Mouse (Mus musculus) urinary bladder, adult 2 months (tissue): Measurements from ENCODE around the gene Bag6. TPM values are rescaled to one million over a fixed set of nuclear protein-coding genes. Genes with fewer than 3 reads are reported as not detected.

ENCODE experiments used
- DNase-seq: peaks from one replicate; pipeline ENCODE4 v3.0.0; 2022; ENCODE audit warnings: low spot score
- polyA plus RNA-seq: library from polyadenylated mRNA; depleted of rRNA; stranded (reverse); fragments of >200 nt; gene quantifications from 2 replicates; pipeline ENCODE4 v1.2.3, GENCODE M21; 2012; rRNA removed

The Bag6 gene
- polyA plus RNA-seq, 1 experiment = 130 TPM

GRCm38 (mm10) chr17:35194844-35195630 is 60.1 kb downstream of the Bag6 start:
- DNase-seq = no peak

DNA sequence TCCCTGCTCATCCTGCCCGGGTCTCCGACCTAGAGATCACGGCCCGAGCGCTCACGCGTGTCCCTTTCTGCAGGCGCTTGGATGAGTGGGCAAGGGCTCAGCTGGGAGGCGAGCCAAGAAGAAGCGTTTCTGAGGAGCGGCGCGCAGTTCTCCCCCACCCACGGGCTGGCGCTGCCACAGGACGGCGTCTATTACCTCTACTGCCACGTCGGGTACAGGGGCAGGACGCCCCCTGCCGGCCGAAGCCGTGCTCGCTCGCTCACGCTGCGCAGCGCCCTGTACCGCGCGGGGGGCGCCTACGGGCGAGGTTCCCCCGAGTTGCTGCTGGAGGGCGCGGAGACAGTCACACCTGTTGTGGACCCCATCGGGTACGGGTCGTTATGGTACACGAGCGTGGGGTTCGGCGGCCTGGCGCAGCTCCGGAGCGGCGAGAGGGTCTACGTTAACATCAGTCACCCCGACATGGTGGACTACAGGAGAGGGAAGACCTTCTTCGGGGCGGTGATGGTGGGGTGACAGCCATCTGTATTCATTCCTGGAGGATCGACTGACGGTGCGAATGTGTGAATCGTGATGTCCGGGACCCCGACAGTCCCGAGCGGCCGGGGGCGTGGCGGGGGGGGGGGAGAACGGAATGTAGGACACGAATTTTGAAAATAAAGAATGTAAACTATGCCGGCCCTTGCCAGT is 60.8 kb downstream of the Bag6 start:
- peak; percentile 72 for DNase-seq

DNA sequence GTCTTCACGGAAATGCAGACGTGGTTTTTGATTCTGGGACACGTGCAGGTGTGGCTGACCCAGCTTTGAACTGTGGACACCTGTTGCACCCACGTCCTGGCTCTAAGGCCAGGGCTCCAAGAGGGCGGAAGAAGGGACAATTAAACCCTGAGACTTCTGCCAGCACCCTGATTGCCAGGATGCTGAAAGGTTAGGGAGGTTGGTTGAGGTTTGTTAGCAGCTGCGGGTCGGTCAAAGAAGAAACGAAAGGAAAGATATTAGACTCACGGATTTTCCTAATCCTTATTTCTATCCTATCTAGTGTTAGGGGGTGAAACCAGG is 61.3 kb downstream of the Bag6 start:
- DNase-seq = no peak

Other genes with a start within 250 kb of the Bag6 start
- 43.0 and 45.6 TPM in 2 replicates for gene C2, start 236.9 kb upstream of the Bag6 start, polyA plus RNA-seq
- gene Ehmt2, start 236.7 kb upstream of the Bag6 start, polyA plus RNA-seq = 124 and 129 TPM in 2 replicates
- 4.5 and 5.1 TPM in 2 replicates for gene Slc44a4, start 220.7 kb upstream of the Bag6 start, polyA plus RNA-seq
- 27.9 and 32.0 TPM in 2 replicates for gene Neu1, start 203.9 kb upstream of the Bag6 start, polyA plus RNA-seq
- gene Hspa1b, start 175.9 kb upstream of the Bag6 start, polyA plus RNA-seq = 100 and 116 TPM in 2 replicates
- gene Gm20481, start 165.3 kb upstream of the Bag6 start, polyA plus RNA-seq = not detected in 2 replicates
- 52.7 and 54.4 TPM in 2 replicates for gene Hspa1a, start 163.0 kb upstream of the Bag6 start, polyA plus RNA-seq
- gene Hspa1l, start 162.5 kb upstream of the Bag6 start, polyA plus RNA-seq = 0.47 and 0.54 TPM in 2 replicates
- 47.8 and 58.4 TPM in 2 replicates for gene Lsm2, start 153.3 kb upstream of the Bag6 start, polyA plus RNA-seq
- gene Vars, start 134.2 kb upstream of the Bag6 start, polyA plus RNA-seq = 49.8 and 53.0 TPM in 2 replicates
- 5.2 and 6.1 TPM in 2 replicates for gene Vwa7, start 118.6 kb upstream of the Bag6 start, polyA plus RNA-seq
- gene Sapcd1, start 107.2 kb upstream of the Bag6 start, polyA plus RNA-seq = 0.77 and 0.81 TPM in 2 replicates
- 1.2 and 1.4 TPM in 2 replicates for gene Msh5, start 88.4 kb upstream of the Bag6 start, polyA plus RNA-seq
- 149 and 191 TPM in 2 replicates for gene Clic1, start 85.2 kb upstream of the Bag6 start, polyA plus RNA-seq
- gene Ddah2, start 76.1 kb upstream of the Bag6 start, polyA plus RNA-seq = 60.5 and 68.6 TPM in 2 replicates
- 0.26 and 0.37 TPM in 2 replicates for gene Ly6g6c, start 69.8 kb upstream of the Bag6 start, polyA plus RNA-seq
- 0.44 and 0.48 TPM in 2 replicates for gene Mpig6b, start 69.0 kb upstream of the Bag6 start, polyA plus RNA-seq
- 9.5 and 12.9 TPM in 2 replicates for gene Ly6g6e, start 58.3 kb upstream of the Bag6 start, polyA plus RNA-seq
- gene Ly6g6d, start 57.1 kb upstream of the Bag6 start, polyA plus RNA-seq = 5.4 and 5.8 TPM in 2 replicates
- gene Ly6g6f, start 49.6 kb upstream of the Bag6 start, polyA plus RNA-seq = 0.15 TPM in 1 of 2 replicates, not detected in the other
- 104 and 114 TPM in 2 replicates for gene Abhd16a, start 45.9 kb upstream of the Bag6 start, polyA plus RNA-seq
- not detected in 2 replicates for gene Ly6g5c, start 26.9 kb upstream of the Bag6 start, polyA plus RNA-seq
- 1.0 and 1.2 TPM in 2 replicates for gene Ly6g5b, start 19.8 kb upstream of the Bag6 start, polyA plus RNA-seq
- gene Gpank1, start 13.7 kb upstream of the Bag6 start, polyA plus RNA-seq = 16.2 and 19.3 TPM in 2 replicates
- gene Csnk2b, start 13.1 kb upstream of the Bag6 start, polyA plus RNA-seq = 116 and 122 TPM in 2 replicates
- 10.2 and 12.6 TPM in 2 replicates for gene D17H6S53E, start 8.8 kb upstream of the Bag6 start, polyA plus RNA-seq
- gene Apom, start 3.1 kb upstream of the Bag6 start, polyA plus RNA-seq = 0.22 and 0.29 TPM in 2 replicates
- 170 and 213 TPM in 2 replicates for gene Prrc2a, start 29.7 kb downstream of the Bag6 start, polyA plus RNA-seq
- gene Aif1, start 40.9 kb downstream of the Bag6 start, polyA plus RNA-seq = 11.2 and 13.3 TPM in 2 replicates
- gene Lst1, start 53.3 kb downstream of the Bag6 start, polyA plus RNA-seq = 20.4 and 23.0 TPM in 2 replicates
- 2.6 and 3.5 TPM in 2 replicates for gene Ltb, start 59.3 kb downstream of the Bag6 start, polyA plus RNA-seq
- gene Tnf, start 66.8 kb downstream of the Bag6 start, polyA plus RNA-seq = 0.55 and 0.83 TPM in 2 replicates
- gene Lta, start 70.2 kb downstream of the Bag6 start, polyA plus RNA-seq = 0.29 and 0.43 TPM in 2 replicates
- gene Gm16181, start 85.7 kb downstream of the Bag6 start, polyA plus RNA-seq = 0.18 TPM in 1 of 2 replicates, not detected in the other
- gene Atp6v1g2, start 98.5 kb downstream of the Bag6 start, polyA plus RNA-seq = 11.9 and 14.5 TPM in 2 replicates
- gene Nfkbil1, start 100.6 kb downstream of the Bag6 start, polyA plus RNA-seq = 14.0 and 15.4 TPM in 2 replicates
- gene Ddx39b, start 106.6 kb downstream of the Bag6 start, polyA plus RNA-seq = 314 and 350 TPM in 2 replicates
- 589 and 606 TPM in 2 replicates for gene H2-D1, start 127.6 kb downstream of the Bag6 start, polyA plus RNA-seq
- gene H2-Q1, start 185.2 kb downstream of the Bag6 start, polyA plus RNA-seq = 0.19 TPM in 2 replicates
- gene H2-Q2, start 207.1 kb downstream of the Bag6 start, polyA plus RNA-seq = 3.0 and 3.4 TPM in 2 replicates
- 69.6 and 78.7 TPM in 2 replicates for gene H2-Q4, start 244.4 kb downstream of the Bag6 start, polyA plus RNA-seq